Mouse (Mus musculus) heart, postnatal 0 days (tissue): ENCODE results near the gene Rnf181.

ENCODE experiments used
- CTCF ChIP-seq: IDR thresholded peaks from 2 replicates; pipeline ENCODE4 v1.5.1; 2016; ENCODE audit warnings: antibody characterized with exemption, control low read depth, low read depth
- EP300 ChIP-seq: IDR thresholded peaks from 2 replicates; pipeline ENCODE4 v1.6.1; 2016; ENCODE audit warnings: antibody characterized with exemption, low read depth

- TF ChIP-seq EP300 (no peak), CTCF (no peak)
Measured at GRCm38 (mm10) chr6:72323786-72324508, 42.8 kb downstream of the Rnf181 start.
